Mouse (Mus musculus) stomach, postnatal 0 days (tissue): ENCODE results near the gene Cdon. TPM values are rescaled to one million over a fixed set of nuclear protein-coding genes. Genes with fewer than 3 reads are reported as not detected.

ENCODE experiments used
- ATAC-seq: fragments of 200-750 bp; cut with Nextera tagmentation; 2 replicates; pipeline ENCODE4 v1.8.0; 2017; ENCODE audit not compliant: low FRiP score, low TSS enrichment
- DNase-seq: peaks from one replicate; pipeline ENCODE4 v3.0.0-alpha.2; 2016; ENCODE audit warnings: low spot score
- H3K27ac ChIP-seq: fragments of 300-500 bp; sonication (generic); replicated peaks from 2 replicates; pipeline ENCODE4 v1.5.1; 2014; ENCODE audit warnings: mild to moderate bottlenecking, control low read depth
- H3K27me3 ChIP-seq: fragments of 300-500 bp; sonication (generic); 2 replicates; pipeline ENCODE4 v1.6.1; 2014; ENCODE audit warnings: low read length; ENCODE audit not compliant: control insufficient read depth, insufficient read depth
- H3K36me3 ChIP-seq: fragments of 300-500 bp; sonication (generic); 2 replicates; pipeline ENCODE4 v1.6.1; 2014; ENCODE audit warnings: low read length, mixed read lengths; ENCODE audit not compliant: control insufficient read depth, insufficient read depth
- H3K4me1 ChIP-seq: fragments of 300-500 bp; sonication (generic); replicated peaks from 2 replicates; pipeline ENCODE4 v1.6.1; 2014; ENCODE audit warnings: antibody characterized with exemption; ENCODE audit not compliant: control insufficient read depth, insufficient read depth
- H3K4me2 ChIP-seq: fragments of 300-500 bp; sonication (generic); replicated peaks from 2 replicates; pipeline ENCODE4 v1.6.1; 2014; ENCODE audit warnings: low read depth, mild to moderate bottlenecking, control low read depth, moderate library complexity
- H3K4me3 ChIP-seq: fragments of 300-500 bp; sonication (generic); 2 replicates; pipeline ENCODE4 v1.5.1; 2014; ENCODE audit warnings: low read depth, low read length, control low read depth
- H3K9ac ChIP-seq: fragments of 300-500 bp; sonication (generic); 2 replicates; pipeline ENCODE4 v1.6.1; 2014; ENCODE audit warnings: mild to moderate bottlenecking, low read length, control low read depth, mixed read lengths
- H3K9me3 ChIP-seq: fragments of 300-500 bp; sonication (generic); 2 replicates; pipeline ENCODE4 v1.6.1; 2016; ENCODE audit warnings: low read length; ENCODE audit not compliant: control insufficient read depth
- CTCF ChIP-seq: IDR thresholded peaks from 2 replicates; pipeline ENCODE4 v1.5.1; 2016; ENCODE audit warnings: antibody characterized with exemption, low read depth, mild to moderate bottlenecking, moderate library complexity
- EP300 ChIP-seq: optimal IDR thresholded peaks from 2 replicates; pipeline ENCODE3; 2016; ENCODE audit warnings: antibody characterized with exemption
- WGBS: fragments of 180-500 bp; shearing (Covaris S2); extraction: QIAGEN DNeasy Blood & Tissue Kit; methylation state at CpG from one replicate; pipeline ENCODE4 v1.1.7; 2014; 5-methylcytosine and 5-hydroxymethylcytosine counted together
- polyA plus RNA-seq: library from polyadenylated mRNA; unstranded; fragments of >200 nt; fragmentation: Nextera tagmentation; extraction: Ambion mirVana; gene quantifications from 2 replicates; pipeline ENCODE4 v1.2.1, GENCODE M21; 2015

Cdon gene
- polyA plus RNA-seq, 1 experiment from 2014 or later: 2.7 TPM

- 71% methylated on average over 7 of the region's 7 CpGs for WGBS
- DNase-seq: no peak
These were observed 9.0 kb upstream of the Cdon start for GRCm38 (mm10) chr9:35411975-35412374.

GRCm38 (mm10) chr9:35421730-35422235, 855 bp downstream of the Cdon start:
- Histone ChIP-seq H3K36me3 (no peaks in the 10 kb centered on the region), H3K9ac (peak overlapping the region; percentile 92), H3K27me3 (no peaks in the 10 kb centered on the region), H3K9me3 (no peaks in the 10 kb centered on the region), H3K4me2 (peak overlapping the region; percentile 93), H3K4me1 (0 out of 2 replicates have a peak, but pooled peaks cover 5% of the 10 kb centered on the region), H3K27ac (peak overlapping the region; percentile 91), H3K4me3 (peak overlapping the region; percentile 98)
- DNase-seq: no peak
- no peak for ATAC-seq
- 0% methylated on average over 28 of the region's 35 CpGs for WGBS
- TF ChIP-seq CTCF: no peak
- no peak for TF ChIP-seq EP300

More at GRCm38 (mm10) chr9:35411975-35412374, 9.0 kb upstream of the Cdon start:
- no peak for ATAC-seq
- no peaks in the 10 kb centered on the region for H3K4me1 ChIP-seq
- no peak overlapping the region for H3K4me3 ChIP-seq
- H3K36me3 ChIP-seq: no peaks in the 10 kb centered on the region
- H3K27me3 ChIP-seq: no peaks in the 10 kb centered on the region
- no peak for TF ChIP-seq CTCF
- TF ChIP-seq EP300: no peak
- H3K4me2 ChIP-seq: no peak overlapping the region
- H3K9ac ChIP-seq: no peak overlapping the region
- H3K27ac ChIP-seq: no peak overlapping the region
- no peaks in the 10 kb centered on the region for H3K9me3 ChIP-seq

GRCm38 (mm10) chr9:35422405-35422941, 1.5 kb downstream of the Cdon start:
- 7% methylated on average over 4 of the region's 4 CpGs for WGBS
- DNase-seq (no peak), ATAC-seq (no peak)
- no peaks in the 10 kb centered on the region for H3K27me3 ChIP-seq
- peak overlapping the region; percentile 98 for H3K4me3 ChIP-seq
- 0 out of 2 replicates have a peak, but pooled peaks cover 5% of the 10 kb centered on the region for H3K4me1 ChIP-seq
- H3K36me3 ChIP-seq: no peaks in the 10 kb centered on the region
- TF ChIP-seq CTCF (no peak), EP300 (no peak)
- peak overlapping the region; percentile 92; the same call in 1 of the 2 replicates for H3K9ac ChIP-seq
- peak overlapping the region; percentile 91; the same call in 1 of the 2 replicates for H3K27ac ChIP-seq
- H3K4me2 ChIP-seq: peak overlapping the region; percentile 93
- H3K9me3 ChIP-seq: no peaks in the 10 kb centered on the region

GRCm38 (mm10) chr9:35423265-35423664, 2.3 kb downstream of the Cdon start:
- Histone ChIP-seq H3K9ac (no peak overlapping the region), H3K4me1 (0 out of 2 replicates have a peak, but pooled peaks cover 5% of the 10 kb centered on the region), H3K27me3 (no peaks in the 10 kb centered on the region), H3K4me3 (peak overlapping the region; percentile 23), H3K36me3 (no peaks in the 10 kb centered on the region), H3K9me3 (no peaks in the 10 kb centered on the region), H3K4me2 (peak overlapping the region; percentile 38), H3K27ac (no peak overlapping the region)
- TF ChIP-seq CTCF (no peak), EP300 (no peak)
- ATAC-seq: no peak
- 24% methylated on average over 4 of the region's 4 CpGs for WGBS
- DNase-seq: peak; percentile 14

GRCm38 (mm10) chr9:35424671-35425070, 3.7 kb downstream of the Cdon start:
- Histone ChIP-seq H3K4me3 (peak overlapping the region; percentile 28), H3K27me3 (no peaks in the 10 kb centered on the region), H3K4me1 (0 out of 2 replicates have a peak, but pooled peaks cover 5% of the 10 kb centered on the region), H3K27ac (peak overlapping the region; percentile 53), H3K9ac (peak overlapping the region; percentile 38; the same call in 1 of the 2 replicates), H3K9me3 (no peaks in the 10 kb centered on the region), H3K4me2 (peak overlapping the region; percentile 47), H3K36me3 (no peaks in the 10 kb centered on the region)
- 0 out of 2 replicates have a peak, but pooled peaks have one; percentile 10 for ATAC-seq
- peak; percentile 45 for DNase-seq
- 9% methylated on average over 8 of the region's 8 CpGs for WGBS
- TF ChIP-seq EP300 (no peak), CTCF (peak; percentile 62)

GRCm38 (mm10) chr9:35430476-35430875, 9.5 kb downstream of the Cdon start:
- Histone ChIP-seq H3K4me2 (no peak overlapping the region), H3K4me1 (0 out of 2 replicates have a peak, but pooled peaks cover under 1% of the 10 kb centered on the region), H3K4me3 (no peak overlapping the region), H3K36me3 (no peaks in the 10 kb centered on the region), H3K9ac (no peak overlapping the region), H3K27ac (no peak overlapping the region), H3K9me3 (no peaks in the 10 kb centered on the region), H3K27me3 (no peaks in the 10 kb centered on the region)
- no peak for ATAC-seq
- DNase-seq: no peak
- WGBS: 75% methylated on average over 8 of the region's 8 CpGs
- TF ChIP-seq CTCF: no peak
- TF ChIP-seq EP300: no peak
